Mouse (Mus musculus): ENCODE results near the gene Grhl3. TPM values are rescaled to one million over a fixed set of nuclear protein-coding genes. Genes with fewer than 3 reads are reported as not detected.
A peak's percentile ranks its signal among the peaks of the same experiment; 100 is the strongest.

Grhl3 gene
- polyA plus RNA-seq, 1 experiment from 2014 or later, result 3.7 TPM

DNA sequence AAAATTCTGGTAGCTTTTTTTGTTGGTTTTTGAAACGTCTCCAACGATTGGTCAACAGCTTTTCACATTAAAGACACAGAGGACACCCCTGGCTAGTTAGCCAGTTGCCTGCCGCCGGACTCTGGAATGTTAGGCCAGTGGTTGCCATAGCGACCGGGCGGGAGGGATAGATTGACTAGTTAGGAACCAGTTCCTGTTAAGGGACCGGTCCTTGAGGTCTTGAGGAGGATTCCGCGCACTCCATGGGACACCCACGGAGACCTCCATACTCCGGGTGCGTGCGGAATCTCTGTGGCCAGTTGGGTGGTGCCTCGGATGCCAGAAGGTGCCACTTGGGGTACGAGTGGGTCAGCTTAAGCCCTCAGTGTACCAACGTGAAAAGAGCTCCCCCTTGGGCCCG lies 77.6 kb downstream of the Grhl3 start:
- Histone ChIP-seq H3K27ac (no peak overlapping the region), H3K4me1 (peaks cover 20% of the 10 kb centered on the region), H3K4me3 (no peak overlapping the region), H3K9me3 (replicated peaks) (peaks cover 3% of the 10 kb centered on the region; the same call in 1 of the 2 replicates), H3K27me3 (0 out of 2 replicates have a peak, but pooled peaks cover 9% of the 10 kb centered on the region), H3K36me3 (no peaks in the 10 kb centered on the region), H3K4me2 (replicated peaks) (peak overlapping the region; percentile 92), H3K9ac (no peak overlapping the region)
- ATAC-seq (ENCODE audit: low FRiP score), result no peak
- WGBS, result 11% methylated on average over 18 of the region's 18 CpGs

DNA sequence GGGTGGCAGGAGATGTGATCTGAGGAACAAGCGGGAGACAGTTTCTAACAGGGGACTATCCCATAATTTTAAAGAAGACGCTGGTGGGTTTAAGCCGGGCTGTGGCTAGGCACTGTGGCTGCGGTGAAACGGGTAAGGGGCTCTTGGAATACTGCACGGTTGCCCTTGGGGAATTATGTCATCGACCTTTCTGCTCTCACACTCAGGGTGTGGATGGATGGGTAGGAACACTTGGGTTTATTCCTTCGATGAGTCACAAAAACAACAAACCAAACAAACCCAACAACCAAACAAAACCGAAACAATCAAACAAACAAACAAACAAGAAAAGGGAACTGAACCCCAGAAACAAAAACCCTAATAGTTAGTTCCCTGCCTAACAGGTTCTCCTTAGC lies 78.0 kb downstream of the Grhl3 start:
- no peak for ATAC-seq (ENCODE audit: low FRiP score)
- Histone ChIP-seq H3K36me3 (no peaks in the 10 kb centered on the region), H3K27me3 (0 out of 2 replicates have a peak, but pooled peaks cover 9% of the 10 kb centered on the region), H3K4me3 (peak overlapping the region; percentile 58), H3K4me2 (replicated peaks) (peak overlapping the region; percentile 92), H3K4me1 (peaks cover 20% of the 10 kb centered on the region), H3K9ac (no peak overlapping the region; the same call in 1 of the 2 replicates), H3K27ac (no peak overlapping the region), H3K9me3 (replicated peaks) (no peaks in the 10 kb centered on the region)
- 14% methylated on average over 9 of the region's 9 CpGs for WGBS

DNA sequence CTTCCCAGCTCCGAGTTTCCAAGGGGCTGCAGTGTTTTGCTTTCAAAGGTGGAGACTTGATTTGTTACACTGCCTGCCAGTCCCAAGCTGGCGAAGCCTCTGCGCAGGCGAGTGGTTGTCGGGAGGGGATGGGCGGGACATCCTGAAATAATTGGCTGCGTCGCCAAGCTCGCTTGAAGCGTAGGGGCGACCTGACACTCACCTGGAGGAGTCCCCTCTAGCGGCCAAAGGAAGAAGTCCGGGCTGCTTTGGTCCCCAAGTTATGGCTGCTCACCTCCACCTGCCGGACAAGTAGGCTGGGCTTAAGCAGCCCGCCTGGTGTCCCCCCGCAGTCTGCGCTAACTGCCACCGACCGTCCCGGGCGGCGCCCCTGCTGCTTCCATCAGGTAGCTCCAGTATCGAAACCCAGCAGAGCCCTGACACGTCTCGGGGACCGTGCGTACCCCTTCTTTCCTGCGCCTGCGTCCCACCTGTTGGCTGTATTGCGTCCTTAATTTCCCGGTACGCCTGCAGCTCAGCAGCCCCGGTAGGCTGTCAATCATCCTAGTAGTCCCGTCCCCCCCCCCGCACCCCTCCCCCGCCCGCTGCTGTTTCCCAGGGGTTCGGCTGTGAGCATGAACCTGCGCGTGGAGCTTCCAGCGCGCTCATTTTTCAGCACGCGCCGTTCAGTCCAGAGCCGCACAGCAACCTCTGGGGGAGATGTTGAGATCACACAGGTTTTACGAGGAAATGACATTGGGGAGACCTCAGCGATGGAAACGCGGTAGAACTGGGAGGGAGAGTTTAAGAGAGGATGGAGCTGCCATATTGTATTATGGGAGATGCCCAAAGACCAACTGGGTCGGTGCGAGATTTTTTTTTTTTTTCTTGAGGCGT lies 78.7 kb downstream of the Grhl3 start, which contains the start of the genes Stpg1 and Nipal3:
Gene Stpg1, plus strand, starts transcription at position 270 of the 876 bp plus-strand sequence.
Gene Nipal3, minus strand, starts transcription at position 518 of the 876 bp plus-strand sequence.
- H3K4me3 ChIP-seq, result peak within 1 kb of the TSS; percentile 58
- no peak within 1 kb of the TSS for H3K27ac ChIP-seq
- H3K4me1 ChIP-seq, result peaks cover 20% of the 10 kb centered on the region
- H3K36me3 ChIP-seq, result no peaks in the 10 kb centered on the region
- peak within 1 kb of the TSS; percentile 92 for H3K4me2 ChIP-seq (replicated peaks)
- ATAC-seq (ENCODE audit: low FRiP score), result peak; percentile 97
- 0 out of 2 replicates have a peak, but pooled peaks cover 9% of the 10 kb centered on the region for H3K27me3 ChIP-seq
- under 1% methylated on average over 53 of the region's 53 CpGs for WGBS
- no peaks in the 10 kb centered on the region for H3K9me3 ChIP-seq (replicated peaks)
- peak within 1 kb of the TSS; percentile 59 for H3K9ac ChIP-seq

DNA sequence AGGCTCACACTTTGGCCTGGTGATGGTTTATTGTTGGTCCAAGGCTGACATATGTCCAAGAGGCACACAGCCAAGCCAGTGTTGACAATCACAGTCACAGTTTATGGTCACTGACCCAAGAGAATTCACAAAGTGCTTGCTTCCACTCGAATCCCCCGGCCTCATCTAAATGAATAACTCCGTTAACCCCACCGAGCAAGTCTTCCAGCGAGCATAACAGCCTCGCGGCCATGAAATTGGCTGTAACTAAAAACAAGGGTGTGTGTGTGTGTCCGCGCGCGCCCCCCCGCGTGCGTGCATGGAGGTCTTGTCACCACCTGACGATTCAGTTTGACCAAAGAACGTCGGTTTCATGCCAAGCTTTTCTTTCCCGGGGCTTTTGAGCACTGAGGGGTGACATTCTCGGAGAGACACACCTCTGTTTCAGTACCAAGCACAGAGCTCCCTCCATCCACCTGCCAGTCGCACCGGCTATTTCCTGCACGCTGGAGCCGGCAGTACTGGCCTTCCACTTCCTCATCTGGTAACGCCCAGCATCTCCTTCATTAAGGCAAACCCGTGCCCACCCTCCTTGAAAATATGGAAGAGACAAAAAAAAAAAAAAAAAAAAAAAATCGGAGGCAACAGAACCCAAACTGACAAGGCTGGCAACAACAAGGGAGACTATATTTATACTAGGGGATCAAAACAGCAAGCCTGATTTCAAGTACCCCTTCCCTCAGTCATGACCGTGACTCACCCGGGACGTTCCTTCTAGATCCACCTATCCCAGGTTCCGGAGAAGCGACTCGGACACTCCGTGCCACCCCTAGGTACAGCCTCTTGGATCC lies 79.5 kb downstream of the Grhl3 start:
- WGBS, result 1% methylated on average over 33 of the region's 33 CpGs
- peak; percentile 43; the same call in 1 of the 2 replicates for ATAC-seq (ENCODE audit: low FRiP score)
- peak overlapping the region; percentile 92 for H3K4me2 ChIP-seq (replicated peaks)
- peak overlapping the region; percentile 51 for H3K9ac ChIP-seq
- H3K27ac ChIP-seq, result no peak overlapping the region
- H3K9me3 ChIP-seq (replicated peaks), result no peaks in the 10 kb centered on the region
- 0 out of 2 replicates have a peak, but pooled peaks cover 9% of the 10 kb centered on the region for H3K27me3 ChIP-seq
- peak overlapping the region; percentile 58 for H3K4me3 ChIP-seq
- H3K4me1 ChIP-seq, result peaks cover 20% of the 10 kb centered on the region
- H3K36me3 ChIP-seq, result peaks cover 5% of the 10 kb centered on the region; the same call in 1 of the 2 replicates

DNA sequence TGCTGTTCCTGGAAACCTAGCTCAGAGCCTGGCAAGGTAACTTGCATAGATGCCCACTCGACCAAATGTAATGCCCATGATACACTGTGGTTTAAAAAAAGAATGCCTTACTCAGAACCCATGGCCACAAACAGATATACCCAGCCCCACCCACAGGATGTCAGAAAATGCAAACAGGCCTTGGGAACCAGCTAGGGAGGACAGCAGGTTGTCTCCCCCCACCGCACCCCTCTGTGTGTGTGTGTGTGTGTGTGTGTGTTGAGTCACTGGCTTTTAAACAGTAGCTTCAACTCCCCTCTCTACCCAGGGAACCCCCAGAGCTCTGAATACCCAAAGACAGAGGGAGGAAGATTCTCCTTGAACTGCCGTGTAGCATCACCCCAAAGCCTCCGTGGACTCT lies 80.2 kb downstream of the Grhl3 start:
- Histone ChIP-seq H3K4me3 (peak overlapping the region; percentile 58), H3K9me3 (replicated peaks) (no peaks in the 10 kb centered on the region), H3K9ac (no peak overlapping the region; the same call in 1 of the 2 replicates), H3K27ac (no peak overlapping the region), H3K4me1 (peaks cover 20% of the 10 kb centered on the region), H3K36me3 (peaks cover 6% of the 10 kb centered on the region; the same call in 1 of the 2 replicates), H3K27me3 (0 out of 2 replicates have a peak, but pooled peaks cover 9% of the 10 kb centered on the region), H3K4me2 (replicated peaks) (peak overlapping the region; percentile 92)
- 51% methylated on average over 4 of the region's 4 CpGs for WGBS
- no peak for ATAC-seq (ENCODE audit: low FRiP score)

Small RNA genes within 50 kb of the gene (microRNA-seq; reads per million reads assigned to microRNA genes)
- gene Gm25317, result not detected

Other genes starting within 250 kb of the Grhl3 start
- 238 and 258 TPM in 2 replicates for gene Srrm1, start 220.3 kb downstream of the Grhl3 start, polyA plus RNA-seq (2016; fragmentation: Nextera tagmentation; extraction: Ambion mirVana)
- gene Ncmap, start 175.4 kb downstream of the Grhl3 start, polyA plus RNA-seq (2016; fragmentation: Nextera tagmentation; extraction: Ambion mirVana), result 2.9 and 6.1 TPM in 2 replicates
- 20.0 and 20.1 TPM in 2 replicates for gene Rcan3, start 139.8 kb downstream of the Grhl3 start, polyA plus RNA-seq (2016; fragmentation: Nextera tagmentation; extraction: Ambion mirVana)
- 0.56 and 0.71 TPM in 2 replicates for gene Stpg1, start 78.8 kb downstream of the Grhl3 start, polyA plus RNA-seq (2016; fragmentation: Nextera tagmentation; extraction: Ambion mirVana)
- 3.5 and 4.1 TPM in 2 replicates for gene Nipal3, start 78.6 kb downstream of the Grhl3 start, polyA plus RNA-seq (2016; fragmentation: Nextera tagmentation; extraction: Ambion mirVana)
- 0.42 and 0.65 TPM in 2 replicates for gene Ifnlr1, start 112.7 kb upstream of the Grhl3 start, polyA plus RNA-seq (2016; fragmentation: Nextera tagmentation; extraction: Ambion mirVana)
- gene Il22ra1, start 154.5 kb upstream of the Grhl3 start, polyA plus RNA-seq (2016; fragmentation: Nextera tagmentation; extraction: Ambion mirVana), result not detected in 2 replicates
- 0.35 and 1.5 TPM in 2 replicates for gene Myom3, start 186.1 kb upstream of the Grhl3 start, polyA plus RNA-seq (2016; fragmentation: Nextera tagmentation; extraction: Ambion mirVana)

Measured in hindbrain, embryonic 12.5 days (tissue).